Mouse (Mus musculus) liver, embryonic 11.5 days (tissue): ENCODE results near the gene Rpgrip1l. TPM values are rescaled to one million over a fixed set of nuclear protein-coding genes. Genes with fewer than 3 reads are reported as not detected.

Experiments
- ATAC-seq: fragments of 200-750 bp; cut with Nextera tagmentation; replicated peaks from 2 replicates; pipeline ENCODE4 v1.8.0; 2017; ENCODE audit warnings: moderate number of reproducible peaks, mild to moderate bottlenecking, moderate TSS enrichment, moderate library complexity; ENCODE audit not compliant: low FRiP score
- DNase-seq: peaks from one replicate; pipeline ENCODE4 v3.0.0-alpha.2; 2017; ENCODE audit warnings: low spot score
- H3K27ac ChIP-seq: fragments of 300-500 bp; sonication (generic); 2 replicates; pipeline ENCODE4 v1.5.1; 2014; ENCODE audit warnings: mild to moderate bottlenecking, low read depth, low read length, control low read depth
- H3K27me3 ChIP-seq: fragments of 300-500 bp; sonication (generic); replicated peaks from 2 replicates; pipeline ENCODE4 v1.6.1; 2014; ENCODE audit warnings: low read length, mixed read lengths; ENCODE audit not compliant: control insufficient read depth, insufficient read depth
- H3K36me3 ChIP-seq: fragments of 300-500 bp; sonication (generic); 2 replicates; pipeline ENCODE4 v1.6.1; 2014; ENCODE audit warnings: mild to moderate bottlenecking, low read length, moderate library complexity, mixed read lengths; ENCODE audit not compliant: control insufficient read depth, insufficient read depth
- H3K4me1 ChIP-seq: fragments of 300-500 bp; sonication (generic); replicated peaks from 2 replicates; pipeline ENCODE4 v1.6.1; 2014; ENCODE audit warnings: low read length, mixed read lengths; ENCODE audit not compliant: control insufficient read depth, insufficient read depth
- H3K4me2 ChIP-seq: fragments of 300-500 bp; sonication (generic); 2 replicates; pipeline ENCODE4 v1.6.1; 2014; ENCODE audit warnings: mild to moderate bottlenecking, control low read depth, moderate library complexity
- H3K4me3 ChIP-seq: fragments of 300-500 bp; sonication (generic); 2 replicates; pipeline ENCODE4 v1.5.1; 2014; ENCODE audit warnings: low read depth, low read length, control low read depth
- H3K9ac ChIP-seq: fragments of 300-500 bp; sonication (generic); 2 replicates; pipeline ENCODE4 v1.6.1; 2014; ENCODE audit warnings: low read depth, low read length, control low read depth
- H3K9me3 ChIP-seq: fragments of 300-500 bp; sonication (generic); 2 replicates; pipeline ENCODE4 v1.6.1; 2016; ENCODE audit warnings: low read length, inconsistent platforms, mixed read lengths; ENCODE audit not compliant: control insufficient read depth
- WGBS: fragments of 180-500 bp; shearing (Covaris S2); extraction: QIAGEN DNeasy Blood & Tissue Kit; methylation state at CpG from one replicate; pipeline ENCODE4 v1.1.7; 2014; 5-methylcytosine and 5-hydroxymethylcytosine counted together
- polyA plus RNA-seq: library from polyadenylated mRNA; unstranded; fragments of >200 nt; fragmentation: Nextera tagmentation; extraction: Ambion mirVana; gene quantifications from 2 replicates; pipeline ENCODE4 v1.2.1, GENCODE M21; 2014

Rpgrip1l gene
- polyA plus RNA-seq, 1 experiment from 2014 or later, result 6.5 TPM

GRCm38 (mm10) chr8:91197233-91197632, 115.8 kb downstream of the Rpgrip1l start:
- Histone ChIP-seq H3K9ac (no peak overlapping the region), H3K27me3 (peaks cover under 1% of the 10 kb centered on the region; the same call in 1 of the 2 replicates), H3K36me3 (no peaks in the 10 kb centered on the region), H3K27ac (no peak overlapping the region), H3K4me2 (no peak overlapping the region), H3K4me3 (no peak overlapping the region), H3K4me1 (no peaks in the 10 kb centered on the region), H3K9me3 (no peaks in the 10 kb centered on the region)
- no peak for ATAC-seq
- DNase-seq, result no peak
- 71% methylated on average over 5 of the region's 5 CpGs for whole genome bisulfite sequencing

- H3K9me3 ChIP-seq, result no peaks in the 10 kb centered on the region
- no peak for DNase-seq
These were observed 116.4 kb downstream of the Rpgrip1l start for GRCm38 (mm10) chr8:91196661-91197060.

DNA sequence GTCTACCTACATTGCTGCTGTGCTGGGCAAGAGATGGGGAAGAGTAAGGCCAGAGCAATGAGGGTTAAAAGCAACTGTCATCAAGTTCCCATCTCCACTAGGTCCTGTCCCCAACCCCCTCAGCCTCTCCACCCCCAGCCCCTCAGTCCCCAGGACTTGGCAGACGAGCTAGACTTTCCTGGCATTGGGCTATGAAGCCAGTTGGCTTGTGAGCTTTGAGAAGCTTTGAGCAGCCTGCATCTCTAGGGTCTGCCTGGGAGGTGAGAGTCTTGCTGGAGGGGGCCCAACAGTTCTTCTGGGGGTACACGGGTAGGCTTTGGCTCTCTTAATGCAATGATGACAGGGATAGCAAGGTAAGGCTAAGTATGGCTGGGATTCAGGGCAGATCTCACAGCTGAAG, 119.0 kb downstream of the Rpgrip1l start:
- H3K9ac ChIP-seq, result no peak overlapping the region
- WGBS, result 92% methylated on average over 2 of the region's 2 CpGs
- DNase-seq (no peak), ATAC-seq (no peak)
- peaks cover 9% of the 10 kb centered on the region for H3K27me3 ChIP-seq
- no peaks in the 10 kb centered on the region for H3K36me3 ChIP-seq
- H3K27ac ChIP-seq, result no peak overlapping the region
- H3K4me1 ChIP-seq, result no peaks in the 10 kb centered on the region
- H3K4me3 ChIP-seq, result no peak overlapping the region
- no peaks in the 10 kb centered on the region for H3K9me3 ChIP-seq
- H3K4me2 ChIP-seq, result no peak overlapping the region

More at GRCm38 (mm10) chr8:91196661-91197060, 116.4 kb downstream of the Rpgrip1l start:
- Histone ChIP-seq H3K4me1 (no peaks in the 10 kb centered on the region), H3K4me3 (no peak overlapping the region), H3K27me3 (peaks cover 3% of the 10 kb centered on the region; the same call in 1 of the 2 replicates), H3K4me2 (no peak overlapping the region), H3K9ac (no peak overlapping the region), H3K36me3 (no peaks in the 10 kb centered on the region), H3K27ac (no peak overlapping the region)
- ATAC-seq, result no peak
- 80% methylated on average over 12 of the region's 12 CpGs for WGBS

- no peaks in the 10 kb centered on the region for H3K36me3 ChIP-seq
- no peak overlapping the region for H3K9ac ChIP-seq
- no peak for ATAC-seq
- H3K4me1 ChIP-seq, result no peaks in the 10 kb centered on the region
- H3K4me3 ChIP-seq, result no peak overlapping the region
- WGBS, result 73% methylated on average over 5 of the region's 5 CpGs
- DNase-seq, result no peak
- H3K27ac ChIP-seq, result no peak overlapping the region
- H3K9me3 ChIP-seq, result no peaks in the 10 kb centered on the region
- H3K27me3 ChIP-seq, result peaks cover 9% of the 10 kb centered on the region
- no peak overlapping the region for H3K4me2 ChIP-seq
These were observed 120.1 kb downstream of the Rpgrip1l start for GRCm38 (mm10) chr8:91192941-91193340.

DNA sequence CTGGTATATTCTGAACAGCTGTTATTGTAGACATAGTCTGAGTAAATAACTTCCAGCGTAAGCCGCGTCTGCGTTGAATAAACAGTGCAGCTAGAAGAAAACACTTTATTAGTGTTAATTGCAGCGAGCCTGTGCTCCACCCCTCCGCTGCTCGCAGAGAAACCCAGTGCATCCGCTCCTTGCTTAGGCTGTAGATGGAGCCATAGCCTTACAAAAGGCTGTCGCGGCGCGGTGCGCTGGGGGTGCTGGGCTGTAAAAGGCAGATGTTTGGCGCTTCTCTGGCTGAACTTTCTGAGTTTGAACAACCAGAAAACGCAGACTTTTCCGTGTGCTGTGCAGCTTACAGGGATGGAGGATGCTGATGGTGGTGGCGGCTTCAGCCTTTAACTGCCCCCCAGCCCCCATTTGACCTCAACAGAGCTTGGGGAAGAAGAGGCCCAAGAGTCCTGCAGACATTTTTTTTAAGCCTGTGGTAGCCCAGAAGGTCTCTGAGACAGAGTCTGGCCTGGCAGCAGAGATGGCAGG, 122.2 kb downstream of the Rpgrip1l start:
- Histone ChIP-seq H3K4me3 (no peak overlapping the region), H3K27ac (no peak overlapping the region), H3K27me3 (peaks cover 9% of the 10 kb centered on the region), H3K36me3 (no peaks in the 10 kb centered on the region), H3K9me3 (no peaks in the 10 kb centered on the region), H3K9ac (no peak overlapping the region), H3K4me1 (no peaks in the 10 kb centered on the region), H3K4me2 (peak overlapping the region; percentile 16)
- WGBS, result 11% methylated on average over 17 of the region's 17 CpGs
- peak; percentile 47 for DNase-seq
- ATAC-seq, result 0 out of 2 replicates have a peak, but pooled peaks have one; percentile 43

DNA sequence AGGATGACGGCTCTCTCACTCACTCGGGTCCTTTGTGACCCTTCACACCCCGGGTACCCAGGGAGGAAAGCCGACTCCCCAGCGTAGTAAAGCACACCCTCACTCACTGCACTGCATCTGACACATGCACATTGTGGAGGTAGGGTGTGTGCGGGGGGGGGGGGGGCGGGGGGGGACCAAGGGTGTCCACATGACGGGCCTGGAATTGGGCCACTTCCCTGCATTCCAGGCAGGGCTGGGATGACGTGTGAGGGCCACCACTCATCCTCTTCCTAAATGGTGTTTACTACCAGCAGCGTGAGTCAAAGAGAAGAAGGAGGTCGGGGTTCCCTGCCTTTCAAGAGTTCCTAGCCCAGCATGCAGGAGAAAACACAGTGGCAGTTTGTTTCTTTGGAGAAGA, 124.9 kb downstream of the Rpgrip1l start:
- H3K9me3 ChIP-seq, result no peaks in the 10 kb centered on the region
- H3K9ac ChIP-seq, result no peak overlapping the region
- 75% methylated on average over 11 of the region's 11 CpGs for WGBS
- no peaks in the 10 kb centered on the region for H3K36me3 ChIP-seq
- no peak overlapping the region for H3K4me3 ChIP-seq
- ATAC-seq, result no peak
- no peak overlapping the region for H3K27ac ChIP-seq
- H3K4me2 ChIP-seq, result no peak overlapping the region
- peaks cover 9% of the 10 kb centered on the region for H3K27me3 ChIP-seq
- DNase-seq, result no peak
- no peaks in the 10 kb centered on the region for H3K4me1 ChIP-seq

DNA sequence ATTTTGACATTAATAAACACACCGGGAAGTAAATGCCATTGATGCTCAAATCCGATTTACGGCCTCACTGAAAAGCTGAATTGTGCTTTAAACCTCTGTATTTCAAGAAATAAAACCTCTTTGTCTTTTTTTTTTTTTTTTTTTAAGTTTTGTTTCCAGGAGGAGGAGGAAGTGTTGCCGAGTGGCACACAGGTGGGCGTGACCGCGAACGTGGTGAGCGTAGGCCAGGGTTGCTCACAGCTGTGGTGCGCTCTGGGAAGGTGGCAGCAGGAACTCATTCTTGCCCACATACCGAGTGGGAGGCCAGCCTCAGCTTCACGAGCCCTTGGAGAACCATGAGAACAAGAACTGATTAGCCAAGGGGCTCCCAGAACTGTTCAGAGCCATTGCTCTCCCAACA, 126.7 kb downstream of the Rpgrip1l start:
- Histone ChIP-seq H3K4me1 (no peaks in the 10 kb centered on the region), H3K4me3 (no peak overlapping the region), H3K9ac (no peak overlapping the region), H3K9me3 (no peaks in the 10 kb centered on the region), H3K36me3 (no peaks in the 10 kb centered on the region), H3K27me3 (peaks cover 6% of the 10 kb centered on the region; the same call in 1 of the 2 replicates), H3K27ac (no peak overlapping the region), H3K4me2 (no peak overlapping the region)
- DNase-seq, result no peak
- no peak for ATAC-seq
- 72% methylated on average over 12 of the region's 12 CpGs for WGBS

DNA sequence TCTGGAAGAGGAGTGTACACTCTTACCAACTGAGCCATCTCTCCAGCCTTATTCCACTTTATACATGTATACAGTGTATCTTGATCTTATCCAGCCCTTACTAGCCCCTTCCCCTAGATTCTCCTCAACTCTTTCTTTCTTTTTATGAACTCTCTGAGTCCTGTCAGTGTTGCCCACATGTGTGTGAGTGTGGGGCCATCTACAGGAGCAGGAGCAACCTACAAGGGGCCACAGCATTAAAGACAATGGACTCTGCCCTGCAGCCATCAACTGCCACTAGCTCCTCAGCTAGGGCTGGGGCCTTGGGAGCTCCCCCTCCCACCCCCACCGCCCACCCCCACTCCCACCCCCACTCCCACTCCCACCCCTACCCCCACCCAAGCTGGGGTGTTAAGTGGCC, 135.4 kb downstream of the Rpgrip1l start:
- DNase-seq (no peak), ATAC-seq (no peak)
- 43% methylated on average over 1 of the region's 1 CpGs for WGBS
- Histone ChIP-seq H3K9me3 (no peaks in the 10 kb centered on the region), H3K9ac (no peak overlapping the region), H3K27me3 (no peaks in the 10 kb centered on the region), H3K4me3 (no peak overlapping the region), H3K36me3 (no peaks in the 10 kb centered on the region), H3K4me1 (no peaks in the 10 kb centered on the region), H3K4me2 (no peak overlapping the region), H3K27ac (no peak overlapping the region)

DNA sequence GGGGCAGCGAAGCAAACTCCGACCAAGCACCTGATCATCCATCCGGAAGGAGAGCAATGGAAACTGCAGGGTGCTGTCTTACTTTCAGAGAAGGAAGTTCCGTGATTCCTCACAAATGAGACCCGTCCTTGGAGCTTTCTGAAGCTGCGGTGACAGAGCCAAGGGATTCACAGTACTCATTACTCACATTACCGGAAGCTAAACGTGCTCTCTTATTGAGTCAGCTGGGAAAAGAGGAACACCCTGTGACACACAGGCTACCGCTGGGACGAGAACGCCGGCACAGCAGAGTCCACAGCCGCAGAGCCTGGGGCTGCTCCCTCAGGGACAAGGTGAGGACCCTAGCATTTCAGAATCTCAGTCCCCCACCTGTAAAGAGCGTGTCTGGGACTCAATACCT, 136.9 kb downstream of the Rpgrip1l start:
- DNase-seq (no peak), ATAC-seq (no peak)
- H3K4me1 ChIP-seq, result no peaks in the 10 kb centered on the region
- no peaks in the 10 kb centered on the region for H3K36me3 ChIP-seq
- no peaks in the 10 kb centered on the region for H3K9me3 ChIP-seq
- H3K27ac ChIP-seq, result no peak overlapping the region
- H3K4me3 ChIP-seq, result no peak overlapping the region
- no peak overlapping the region for H3K9ac ChIP-seq
- no peaks in the 10 kb centered on the region for H3K27me3 ChIP-seq
- no peak overlapping the region for H3K4me2 ChIP-seq
- WGBS, result 60% methylated on average over 14 of the region's 14 CpGs
